Mouse (Mus musculus) frontal cortex, postnatal 14 days (tissue): ENCODE measurements around the gene Actn4.

Experiments used
- DNase-seq, 2 experiments: peaks; one replicate each; pipeline ENCODE4 v3.0.0; 2022; ENCODE audit warnings: low spot score in 2 of 2

Actn4 gene

DNA sequence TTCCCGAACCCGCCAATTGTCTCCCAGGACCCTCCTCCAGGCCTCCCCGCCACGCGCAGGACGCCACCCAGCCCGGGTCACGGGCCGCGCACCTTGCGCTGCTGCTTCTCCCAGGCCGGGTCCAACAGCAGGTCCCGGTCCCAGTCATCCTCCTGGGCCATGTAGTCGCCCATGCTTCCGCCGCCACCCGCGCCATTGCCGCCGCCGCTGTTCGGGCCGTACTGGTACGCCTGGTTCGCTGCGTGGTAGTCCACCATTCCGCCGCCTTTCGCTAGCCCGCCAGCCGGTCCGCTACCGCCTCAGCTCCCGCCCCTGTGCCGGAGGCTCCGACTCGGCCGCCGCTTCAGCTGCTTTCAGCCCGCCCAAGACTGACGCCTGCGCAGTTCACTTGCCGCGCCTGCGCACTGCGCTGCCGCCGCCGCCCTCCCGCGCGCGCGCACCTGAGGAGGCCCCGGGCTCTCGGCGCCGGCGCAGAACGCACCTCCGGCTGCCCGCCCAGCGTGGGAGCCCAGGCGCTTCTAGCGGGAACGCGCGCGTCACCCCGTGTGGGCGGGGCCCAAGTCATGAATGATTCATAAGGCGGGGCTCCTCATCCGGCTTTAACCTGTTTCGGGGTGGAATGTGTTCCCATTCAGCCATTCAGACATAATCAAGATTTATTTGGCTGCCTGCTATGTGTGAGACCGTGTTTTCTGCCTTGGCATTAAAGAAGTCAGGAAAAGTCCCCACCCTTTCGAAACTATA, at the start of gene Actn4:
TSS of gene Actn4 (minus strand) at position 414 of the 744 bp plus-strand sequence.
- peak; percentile 98 for DNase-seq

GRCm38 (mm10) chr7:29008714-29009113, 46.6 kb upstream of the Actn4 start:
- no peak for DNase-seq

- DNase-seq, result no peak
Measured at GRCm38 (mm10) chr7:29008171-29008570, 46.0 kb upstream of the Actn4 start.

GRCm38 (mm10) chr7:29007224-29008101, 45.3 kb upstream of the Actn4 start:
- no peak for DNase-seq

- DNase-seq, result no peak
Measured at GRCm38 (mm10) chr7:29000651-29001605, 38.8 kb upstream of the Actn4 start.

- no peak for DNase-seq
Measured at GRCm38 (mm10) chr7:28993402-28993801, 31.3 kb upstream of the Actn4 start.

DNA sequence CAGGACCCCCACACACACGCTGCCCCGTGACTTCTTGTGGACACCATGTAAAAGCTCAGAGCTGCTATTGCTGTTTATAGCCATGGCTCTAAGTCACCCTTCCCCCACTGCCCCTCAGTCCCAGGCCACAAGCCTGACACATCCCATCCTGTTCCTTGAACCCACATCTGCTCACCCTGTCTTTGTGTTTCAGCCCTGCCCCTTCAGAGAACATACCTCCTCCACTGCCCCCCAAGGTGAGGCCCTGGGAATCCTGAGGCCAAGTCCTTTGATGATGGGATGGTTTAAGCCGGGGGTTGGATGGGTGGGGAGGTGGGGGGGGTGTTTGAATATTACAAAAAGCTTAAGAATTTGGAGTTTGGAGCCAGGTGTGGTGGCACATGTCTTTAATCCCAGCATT, 30.9 kb upstream of the Actn4 start:
- DNase-seq, result no peak

DNA sequence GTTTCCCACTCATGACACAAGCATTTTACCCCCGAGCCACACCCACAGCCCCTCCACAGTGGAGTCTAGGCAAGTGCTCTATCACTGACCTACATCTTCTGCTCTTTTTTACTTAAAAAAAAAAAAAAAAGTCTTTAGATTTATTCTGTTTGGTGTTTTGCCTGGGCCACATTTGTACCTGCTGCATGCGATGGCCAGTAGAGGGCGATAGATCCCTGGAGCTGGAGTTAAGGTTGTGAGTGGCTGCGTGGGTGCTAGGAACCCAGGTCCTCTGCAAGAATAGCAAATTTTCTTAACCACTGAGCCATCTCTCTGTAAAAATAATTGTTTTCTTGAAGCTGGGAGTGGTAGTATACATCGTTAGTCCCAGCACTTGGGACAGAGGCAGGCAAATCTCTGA, 29.5 kb upstream of the Actn4 start:
- no peak for DNase-seq

- no peak for DNase-seq
Measured at GRCm38 (mm10) chr7:28990766-28991273, 28.7 kb upstream of the Actn4 start.

GRCm38 (mm10) chr7:28985207-28985606, 23.1 kb upstream of the Actn4 start:
- no peak for DNase-seq

- DNase-seq, result no peak
Measured at GRCm38 (mm10) chr7:28984452-28984851, 22.3 kb upstream of the Actn4 start.

DNA sequence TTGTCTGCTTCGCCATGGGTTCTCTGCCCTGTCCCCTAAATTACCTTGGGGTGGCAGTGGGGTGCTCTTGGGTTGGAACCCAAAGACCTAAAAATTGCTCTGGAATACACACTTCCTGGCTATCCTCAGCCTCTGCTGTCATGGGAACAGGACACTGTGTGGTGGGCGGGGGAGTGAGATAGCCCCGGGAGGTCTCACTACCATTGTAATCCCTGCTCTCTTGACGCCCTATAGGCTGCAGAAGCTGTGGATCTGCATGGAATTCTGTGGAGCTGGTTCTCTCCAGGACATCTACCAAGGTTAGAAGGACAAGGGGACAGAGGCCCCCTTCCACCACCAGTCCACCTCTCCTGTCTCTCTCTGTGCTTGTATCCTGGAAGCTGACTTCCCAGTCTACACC, 21.7 kb upstream of the Actn4 start:
- DNase-seq, result no peak

DNA sequence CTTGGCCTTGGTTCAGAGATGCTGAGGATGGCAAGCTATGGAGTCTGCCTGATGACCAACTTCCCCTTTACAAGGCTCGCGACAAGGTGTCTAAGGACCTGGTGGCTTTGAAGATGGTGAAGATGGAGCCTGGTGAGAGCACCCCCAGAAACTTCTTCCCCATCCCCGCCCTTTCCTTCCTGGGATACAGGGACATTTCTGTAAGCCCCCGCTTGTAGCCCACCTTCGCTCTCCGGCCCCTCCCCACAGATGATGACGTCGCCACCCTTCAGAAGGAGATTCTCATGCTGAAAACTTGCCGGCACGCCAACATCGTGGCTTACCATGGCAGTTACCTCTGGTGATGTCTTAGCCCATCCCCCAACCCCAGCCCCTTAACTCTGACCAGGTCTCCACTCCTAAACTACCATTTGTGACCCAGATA, 21.0 kb upstream of the Actn4 start:
- no peak for DNase-seq

DNA sequence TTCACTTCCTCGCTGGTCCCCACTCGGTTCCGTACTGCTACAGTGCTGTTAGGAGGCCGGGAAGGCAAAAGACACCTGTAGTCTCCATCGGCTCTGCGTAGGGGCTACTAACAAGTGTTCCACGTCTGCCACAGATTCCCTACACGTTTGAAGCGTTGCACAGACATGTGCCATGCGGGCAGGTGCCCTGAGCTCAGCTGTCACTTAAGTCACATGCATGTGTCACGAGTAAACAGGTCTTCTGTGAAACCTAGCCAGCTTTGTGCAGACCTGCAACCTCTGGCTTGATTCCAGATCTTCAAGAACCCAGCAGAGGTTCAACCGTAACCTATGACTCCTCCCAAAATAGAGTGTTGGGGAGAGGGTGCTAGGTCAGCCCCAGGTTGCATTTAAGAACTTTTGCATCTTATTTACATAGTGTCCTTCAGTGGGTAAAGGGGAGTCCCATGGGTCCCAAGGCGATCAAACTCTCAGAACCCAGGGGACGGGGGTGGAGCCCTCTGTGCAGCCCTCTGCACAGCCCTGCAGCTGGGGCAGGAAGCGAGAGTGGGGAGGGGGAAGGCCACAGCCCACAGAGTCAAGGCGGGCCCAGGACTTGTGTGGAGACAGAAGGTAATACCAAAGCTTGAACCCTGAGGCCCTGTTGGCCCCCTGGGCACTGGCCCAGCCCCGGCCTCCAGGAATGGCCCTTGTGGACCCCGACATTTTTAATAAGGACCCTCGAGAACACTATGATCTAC, 20.3 kb upstream of the Actn4 start:
- no peak for DNase-seq

- peak; percentile 97 for DNase-seq
Measured at GRCm38 (mm10) chr7:28981651-28982273, 19.6 kb upstream of the Actn4 start, which contains the start of the genes Eif3k and Map4k1. TSS of gene Eif3k (minus strand) at chr7:28981864. TSS of gene Map4k1 (plus strand) at chr7:28982050.

DNA sequence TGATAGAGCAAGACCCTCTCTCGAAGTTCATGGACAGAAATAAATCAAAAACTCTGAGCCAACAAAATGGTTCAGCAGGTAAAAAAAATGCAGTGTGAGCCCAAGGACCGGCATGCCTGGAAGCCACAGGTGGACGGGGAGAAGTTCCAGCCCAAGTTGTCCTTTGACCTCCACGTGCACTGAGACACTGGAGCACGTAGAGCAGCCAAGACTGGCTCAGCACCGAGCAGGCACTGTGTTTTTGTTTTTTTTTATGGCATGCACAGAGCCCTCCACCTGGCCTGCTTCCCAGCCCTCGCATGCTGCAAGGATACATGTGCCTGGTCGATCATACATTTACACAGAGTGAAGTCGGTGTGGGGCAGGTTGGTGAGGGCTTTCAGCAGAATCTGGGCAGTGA, 15.4 kb upstream of the Actn4 start:
- no peak for DNase-seq

DNA sequence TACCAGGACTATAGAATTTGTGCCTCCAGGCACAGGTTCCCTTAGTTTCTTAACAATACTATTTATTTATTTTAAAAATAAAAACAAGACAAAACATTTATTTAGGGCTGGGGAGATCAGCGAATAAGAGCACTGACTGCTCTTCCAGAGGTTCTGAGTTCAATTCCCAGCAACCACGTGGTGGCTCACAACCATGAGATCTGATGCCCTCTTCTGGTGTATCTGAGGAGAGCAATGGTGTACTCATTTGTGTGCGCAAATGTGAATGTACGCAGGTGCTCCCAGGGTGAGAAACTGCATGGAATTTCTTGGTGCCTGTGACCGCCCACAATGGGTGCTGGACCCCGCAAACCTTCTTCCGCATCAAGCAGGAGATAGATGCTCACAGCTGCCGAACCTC, 10.9 kb upstream of the Actn4 start:
- DNase-seq, result no peak

DNA sequence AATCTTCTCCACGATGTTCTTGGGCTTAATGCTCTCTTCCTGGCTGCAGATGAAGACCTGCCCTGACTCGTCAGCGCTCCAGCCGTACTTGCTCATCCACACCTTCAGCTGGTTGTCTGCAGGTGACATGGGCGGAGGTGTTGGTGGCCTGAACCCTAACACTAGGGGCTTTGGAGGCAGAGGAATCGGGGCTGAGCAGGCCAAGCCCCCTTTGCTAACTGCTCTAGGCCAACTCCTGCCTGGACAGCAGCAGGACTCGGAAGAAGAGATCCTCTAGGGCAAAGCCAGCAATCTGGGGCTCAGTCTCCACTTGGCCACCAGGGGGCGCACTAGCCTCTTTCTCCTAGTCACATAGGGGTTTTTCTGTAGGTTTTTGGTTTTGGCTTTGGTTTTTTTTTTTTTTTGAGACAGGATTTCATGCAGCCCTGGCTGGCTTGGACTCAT, 10.4 kb upstream of the Actn4 start:
- DNase-seq, result peak in 1 of 2 experiments; percentile 65

GRCm38 (mm10) chr7:28971770-28972269, 9.7 kb upstream of the Actn4 start:
- DNase-seq, result no peak

DNA sequence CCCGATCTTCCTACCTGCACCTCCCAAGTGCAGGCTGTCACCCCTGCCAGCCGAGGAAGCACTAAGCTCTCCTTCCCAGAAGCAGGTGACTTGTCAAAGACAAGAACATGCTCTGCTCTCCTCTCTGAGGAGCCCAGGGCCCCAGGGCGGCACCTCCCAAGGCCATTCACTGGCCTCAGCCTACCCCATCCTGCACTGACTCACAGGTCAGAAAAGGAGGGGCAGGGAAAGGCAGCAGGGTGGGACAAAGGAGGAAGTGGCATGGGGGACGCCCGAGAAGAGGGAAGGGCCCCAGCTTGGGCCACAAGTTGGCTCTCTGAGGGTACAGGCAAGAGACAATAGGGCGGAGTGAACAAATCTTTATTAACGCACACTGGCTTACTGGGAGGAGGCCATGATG, 8.9 kb upstream of the Actn4 start:
- no peak for DNase-seq
